Mouse (Mus musculus) cortical plate, adult 2 months (tissue): ENCODE data around the gene Ncdn. TPM values are rescaled to one million over a fixed set of nuclear protein-coding genes. Genes with fewer than 3 reads are reported as not detected.
A peak's percentile ranks its signal among the peaks of the same experiment; 100 is the strongest.

ENCODE experiments used
- H3K27ac ChIP-seq: fragments of 200-500 bp; 2 replicates; pipeline ENCODE4 v1.5.1; 2012; ENCODE audit warnings: low read length, control low read depth, inconsistent platforms; ENCODE audit not compliant: insufficient read depth
- H3K4me1 ChIP-seq: fragments of 200-500 bp; 2 replicates; pipeline ENCODE4 v1.6.1; 2011; ENCODE audit warnings: low read length; ENCODE audit not compliant: control insufficient read depth, insufficient read depth
- H3K4me3 ChIP-seq: fragments of 200-500 bp; 2 replicates; pipeline ENCODE4 v1.5.1; 2011; ENCODE audit warnings: mild to moderate bottlenecking, low read length, control low read depth; ENCODE audit not compliant: insufficient read depth
- CTCF ChIP-seq: fragments of 200-500 bp; IDR thresholded peaks from 2 replicates; pipeline ENCODE4 v1.5.1; 2011; ENCODE audit warnings: mild to moderate bottlenecking, control low read depth, low read length; ENCODE audit not compliant: insufficient read depth; ENCODE audit errors: extremely low read depth
- POLR2A ChIP-seq: fragments of 200-500 bp; IDR thresholded peaks from 2 replicates; pipeline ENCODE4 v1.6.1; 2011; ENCODE audit warnings: mild to moderate bottlenecking, low read length, control low read depth; ENCODE audit not compliant: insufficient read depth; ENCODE audit errors: extremely low read depth
- polyA plus RNA-seq: library from polyadenylated mRNA; depleted of rRNA; stranded (reverse); fragments of >200 nt; gene quantifications from 2 replicates; pipeline ENCODE4 v1.2.3, GENCODE M21; 2012

Gene Ncdn
- polyA plus RNA-seq, 1 experiment, result 896 TPM

- Histone ChIP-seq H3K27ac (peak overlapping the region; percentile 71), H3K4me1 (peaks cover 6% of the 10 kb centered on the region; the same call in 1 of the 2 replicates), H3K4me3 (peak overlapping the region; percentile 96)
- TF ChIP-seq CTCF (no peak), POLR2A (no peak)
Measured at GRCm38 (mm10) chr4:126752608-126753141, 563 bp downstream of the Ncdn start.

- H3K27ac ChIP-seq, result peak overlapping the region; percentile 71
- peaks cover 6% of the 10 kb centered on the region; the same call in 1 of the 2 replicates for H3K4me1 ChIP-seq
- TF ChIP-seq CTCF (no peak), POLR2A (no peak)
- peak overlapping the region; percentile 96 for H3K4me3 ChIP-seq
Measured at GRCm38 (mm10) chr4:126752024-126752607, 1.1 kb downstream of the Ncdn start.

- Histone ChIP-seq H3K27ac (peak overlapping the region; percentile 69; the same call in 1 of the 2 replicates), H3K4me1 (peaks cover 6% of the 10 kb centered on the region; the same call in 1 of the 2 replicates)
- TF ChIP-seq CTCF (no peak), POLR2A (no peak)
Measured at GRCm38 (mm10) chr4:126751556-126752023, 1.6 kb downstream of the Ncdn start.

GRCm38 (mm10) chr4:126750863-126751555, 2.2 kb downstream of the Ncdn start:
- Histone ChIP-seq H3K4me1 (peaks cover 6% of the 10 kb centered on the region; the same call in 1 of the 2 replicates), H3K27ac (no peak overlapping the region), H3K4me3 (peak overlapping the region; percentile 96)
- TF ChIP-seq CTCF, result no peak
- no peak for TF ChIP-seq POLR2A

More at GRCm38 (mm10) chr4:126751556-126752023, 1.6 kb downstream of the Ncdn start:
- peak overlapping the region; percentile 96 for H3K4me3 ChIP-seq

- TF ChIP-seq CTCF, result no peak
- TF ChIP-seq POLR2A, result no peak
- H3K27ac ChIP-seq, result 0 out of 2 replicates have a peak overlapping the region, but pooled peaks have one; percentile 8
- H3K4me3 ChIP-seq, result peak overlapping the region; percentile 96
- H3K4me1 ChIP-seq, result peaks cover 6% of the 10 kb centered on the region; the same call in 1 of the 2 replicates
Measured at GRCm38 (mm10) chr4:126750046-126750683, 3.1 kb downstream of the Ncdn start.

- peak overlapping the region; percentile 96 for H3K4me3 ChIP-seq
- no peak for TF ChIP-seq POLR2A
- TF ChIP-seq CTCF, result no peak
- no peak overlapping the region for H3K27ac ChIP-seq
- peaks cover 6% of the 10 kb centered on the region; the same call in 1 of the 2 replicates for H3K4me1 ChIP-seq
Measured at GRCm38 (mm10) chr4:126749553-126749952, 3.7 kb downstream of the Ncdn start.

GRCm38 (mm10) chr4:126748381-126748780, 4.9 kb downstream of the Ncdn start:
- TF ChIP-seq POLR2A (no peak), CTCF (no peak)
- Histone ChIP-seq H3K4me1 (peaks cover 5% of the 10 kb centered on the region; the same call in 1 of the 2 replicates), H3K4me3 (peak overlapping the region; percentile 96; the same call in 1 of the 2 replicates), H3K27ac (no peak overlapping the region)

GRCm38 (mm10) chr4:126746194-126746840, 6.9 kb downstream of the Ncdn start:
- H3K4me3 ChIP-seq, result no peak overlapping the region
- peaks cover 5% of the 10 kb centered on the region; the same call in 1 of the 2 replicates for H3K4me1 ChIP-seq
- no peak overlapping the region for H3K27ac ChIP-seq
- TF ChIP-seq CTCF (no peak), POLR2A (no peak)

- Histone ChIP-seq H3K4me3 (no peak overlapping the region), H3K4me1 (peaks cover 2% of the 10 kb centered on the region; the same call in 1 of the 2 replicates), H3K27ac (no peak overlapping the region)
- TF ChIP-seq CTCF (peak; percentile 55), POLR2A (no peak)
Measured at GRCm38 (mm10) chr4:126745506-126746193, 7.6 kb downstream of the Ncdn start.
